In the genomic region with DNA sequence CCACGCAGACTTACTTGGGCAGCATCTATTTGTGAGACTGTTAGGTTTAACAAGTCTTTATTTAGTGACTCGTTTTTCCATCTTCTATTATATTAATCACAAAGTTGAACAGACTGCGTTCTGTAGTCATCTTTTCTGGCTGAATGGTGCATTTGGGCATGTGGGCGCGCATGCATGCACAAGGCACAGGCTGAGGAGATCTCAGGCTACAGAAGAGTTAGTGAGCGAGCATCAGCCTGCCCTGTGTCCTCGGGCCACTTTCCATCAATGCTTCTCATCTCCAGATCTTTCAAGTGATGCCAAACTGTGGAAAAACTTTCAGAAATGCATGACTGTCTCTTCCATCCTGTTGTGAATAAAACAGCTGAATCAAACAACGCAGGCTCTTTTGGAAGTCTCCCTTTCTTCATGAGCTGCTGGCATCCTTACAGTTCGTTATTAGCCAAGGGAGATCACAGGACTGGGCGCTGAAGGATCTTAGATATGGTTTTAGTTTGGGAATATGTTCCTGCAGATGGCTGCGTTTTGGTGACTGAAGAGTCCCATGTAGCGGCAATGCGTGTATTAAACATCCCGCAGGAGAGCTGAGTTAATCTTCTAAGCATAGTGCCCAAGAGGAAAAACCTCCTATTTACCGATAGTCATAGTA, we compare ENCODE assay signal across 26 mouse cellular contexts.
A peak's percentile ranks its signal among the peaks of the same experiment; 100 is the strongest.
DNase-seq lines count a peak whose midpoint lies in the region; ATAC-seq and TF ChIP-seq lines count a peak whose summit lies in the region.
"Had no signal": no experiment of that assay in that cellular context is flagged by ENCODE, and none has a peak within 500 bp of the region (broad histone marks: within the 10 kb centered on the region; RNA-seq: fewer than 3 reads in every experiment).

No protein-coding gene starts in this region.

- TF ChIP-seq CTCF in left cerebral cortex, adult 2 months (IDR thresholded peaks at IDR 0.05): no peak
- TF ChIP-seq CTCF in layer of hippocampus, adult 2 months (conservative IDR thresholded peaks at IDR 0.05): no peak

- intact Hi-C loops in left cerebral cortex, adult 2 months (cut with DNase I): no loop called here
- intact Hi-C loops in left cerebral cortex, postnatal 10 days (cut with DNase I): no loop called here

- peak; percentile 37 to 77 for DNase-seq in adrenal gland, adult (ENCODE audit: inconsistent age in 2 of 2, low spot score in 1 of 2)
- no peak for DNase-seq in adrenal gland, postnatal 4 days (ENCODE audit: low spot score in 2 of 2)
- DNase-seq in frontal cortex, postnatal 10 days (ENCODE audit: low spot score in 2 of 2): no peak
- DNase-seq in left cerebral cortex, adult 2 months (ENCODE audit: extremely low spot score in 1 of 2, low spot score in 2 of 2): no peak
- DNase-seq in left cerebral cortex, postnatal 10 days (ENCODE audit: extremely low spot score in 1 of 2, low spot score in 2 of 2): no peak
- no peak for DNase-seq in layer of hippocampus, adult 2 months (ENCODE audit: low spot score in 2 of 2)
- DNase-seq in ovary, postnatal 14 days (ENCODE audit: low spot score): no peak
- DNase-seq: cerebellum, adult 11-12 months; gastrocnemius, postnatal 25 days; heart, adult 2 months; heart, postnatal 4 days; kidney, postnatal 36 days; liver; right cerebral cortex, postnatal 4 days; thymus, postnatal 25 days had no signal

- peak; percentile 79 for ATAC-seq in frontal cortex, adult (ENCODE audit: low TSS enrichment)
- ATAC-seq: intestine, embryonic 15.5 days; midbrain, embryonic 15.5 days had no signal

- no peak overlapping the region for H3K4me3 ChIP-seq in left cerebral cortex, adult 2 months
- H3K4me3 ChIP-seq in layer of hippocampus, adult 2 months: peak overlapping the region; percentile 22; the same call in 1 of the 2 replicates
- H3K4me3 ChIP-seq: embryonic facial prominence, embryonic 15.5 days; heart, adult 2 months; heart, embryonic 15.5 days; hindbrain, embryonic 15.5 days; intestine, embryonic 15.5 days; limb, embryonic 10.5 days; liver, embryonic 15.5 days; lung, embryonic 15.5 days; midbrain, embryonic 15.5 days; neural tube, embryonic 12.5 days had no signal

- H3K27ac ChIP-seq in left cerebral cortex, adult 2 months: 0 out of 2 replicates have a peak overlapping the region, but pooled peaks have one; percentile 2
- peak overlapping the region; percentile 39 for H3K27ac ChIP-seq in layer of hippocampus, adult 2 months
- H3K27ac ChIP-seq: embryonic facial prominence, embryonic 15.5 days; heart, adult 2 months; heart, embryonic 15.5 days; hindbrain, embryonic 15.5 days; intestine, embryonic 15.5 days; limb, embryonic 10.5 days; liver, embryonic 15.5 days; lung, embryonic 15.5 days; macrophage; midbrain, embryonic 15.5 days; neural tube, embryonic 12.5 days had no signal

Comparison
In these comparisons a context has a peak if more than half of its experiments do, and no peak if none do; other contexts are left out.
1. DNase-seq: peak in adrenal gland, adult (2 of 2); none in adrenal gland, postnatal 4 days (0 of 2), frontal cortex, postnatal 10 days (0 of 2), left cerebral cortex, adult 2 months (0 of 2), left cerebral cortex, postnatal 10 days (0 of 2), layer of hippocampus, adult 2 months (0 of 2) and ovary, postnatal 14 days (single experiment).